Mouse (Mus musculus) liver, adult 2 months (tissue): Measurements from ENCODE around the gene Gm11639.

Source experiments
- CTCF ChIP-seq: fragments of 200-500 bp; IDR thresholded peaks from 2 replicates; pipeline ENCODE4 v1.5.1; 2011; ENCODE audit warnings: low read depth, low read length, control low read depth
- POLR2A ChIP-seq: fragments of 200-500 bp; IDR thresholded peaks from 2 replicates; pipeline ENCODE4 v1.6.1; 2011; ENCODE audit warnings: low read length, control low read depth; ENCODE audit not compliant: insufficient read depth; ENCODE audit errors: extremely low read depth

GRCm38 (mm10) chr11:104744995-104745568, 59.6 kb downstream of the Gm11639 start:
- TF ChIP-seq POLR2A, result no peak
- no peak for TF ChIP-seq CTCF
